Mouse (Mus musculus): ENCODE data around the gene Chrng. TPM values are rescaled to one million over a fixed set of nuclear protein-coding genes. Genes with fewer than 3 reads are reported as not detected.
A peak's percentile ranks its signal among the peaks of the same experiment; 100 is the strongest.

Gene Chrng
- polyA plus RNA-seq, 1 experiment from 2014 or later, result 2.2 TPM

- H3K36me3 ChIP-seq (replicated peaks; ENCODE audit: control insufficient read depth, insufficient read depth, low read depth, low read length), result no peaks in the 10 kb centered on the region
- H3K4me2 ChIP-seq (ENCODE audit: low read depth, low read length), result no peak overlapping the region
- no peak overlapping the region for H3K9ac ChIP-seq (replicated peaks; ENCODE audit: low read length)
- no peak for DNase-seq (ENCODE audit: low spot score)
- ATAC-seq (replicated peaks; ENCODE audit: insufficient number of reproducible peaks, low FRiP score, low TSS enrichment, low read depth), result no peak
- H3K4me1 ChIP-seq (ENCODE audit: control insufficient read depth, insufficient read depth, low read length), result no peaks in the 10 kb centered on the region
- no peak overlapping the region for H3K4me3 ChIP-seq (ENCODE audit: low read depth, low read length)
- WGBS, result 49% methylated on average over 1 of the region's 1 CpGs
- H3K9me3 ChIP-seq (replicated peaks; ENCODE audit: control insufficient read depth, low read length), result no peaks in the 10 kb centered on the region
- no peak overlapping the region for H3K27ac ChIP-seq (replicated peaks; ENCODE audit: low read depth, low read length)
- H3K27me3 ChIP-seq (ENCODE audit: control insufficient read depth, insufficient read depth, low read length), result no peaks in the 10 kb centered on the region
These were observed 41.0 kb downstream of the Chrng start for GRCm38 (mm10) chr1:87245430-87245829.

GRCm38 (mm10) chr1:87245929-87246815, 41.7 kb downstream of the Chrng start:
- Histone ChIP-seq H3K4me2 (ENCODE audit: low read depth, low read length) (no peak overlapping the region; the same call in 1 of the 2 replicates), H3K4me3 (ENCODE audit: low read depth, low read length) (no peak overlapping the region)
- 25% methylated on average over 22 of the region's 22 CpGs for WGBS

GRCm38 (mm10) chr1:87252040-87252609, 47.7 kb downstream of the Chrng start:
- Histone ChIP-seq H3K9me3 (replicated peaks; ENCODE audit: control insufficient read depth, low read length) (no peaks in the 10 kb centered on the region), H3K9ac (replicated peaks; ENCODE audit: low read length) (no peak overlapping the region), H3K4me1 (ENCODE audit: control insufficient read depth, insufficient read depth, low read length) (no peaks in the 10 kb centered on the region), H3K4me3 (ENCODE audit: low read depth, low read length) (no peak overlapping the region), H3K27me3 (ENCODE audit: control insufficient read depth, insufficient read depth, low read length) (no peaks in the 10 kb centered on the region), H3K4me2 (ENCODE audit: low read depth, low read length) (no peak overlapping the region), H3K36me3 (replicated peaks; ENCODE audit: control insufficient read depth, insufficient read depth, low read depth, low read length) (no peaks in the 10 kb centered on the region), H3K27ac (replicated peaks; ENCODE audit: low read depth, low read length) (no peak overlapping the region)
- ATAC-seq (replicated peaks; ENCODE audit: insufficient number of reproducible peaks, low FRiP score, low TSS enrichment, low read depth) (no peak), DNase-seq (ENCODE audit: low spot score) (peak; percentile 8)
- 55% methylated on average over 5 of the region's 5 CpGs for WGBS

More at GRCm38 (mm10) chr1:87245929-87246815, 41.7 kb downstream of the Chrng start:
- no peak overlapping the region for H3K27ac ChIP-seq (replicated peaks; ENCODE audit: low read depth, low read length)
- ATAC-seq (replicated peaks; ENCODE audit: insufficient number of reproducible peaks, low FRiP score, low TSS enrichment, low read depth), result peak; percentile 90
- no peak overlapping the region for H3K9ac ChIP-seq (replicated peaks; ENCODE audit: low read length)
- H3K27me3 ChIP-seq (ENCODE audit: control insufficient read depth, insufficient read depth, low read length), result no peaks in the 10 kb centered on the region
- no peaks in the 10 kb centered on the region for H3K9me3 ChIP-seq (replicated peaks; ENCODE audit: control insufficient read depth, low read length)
- peak; percentile 86 for DNase-seq (ENCODE audit: low spot score)
- H3K36me3 ChIP-seq (replicated peaks; ENCODE audit: control insufficient read depth, insufficient read depth, low read depth, low read length), result no peaks in the 10 kb centered on the region
- H3K4me1 ChIP-seq (ENCODE audit: control insufficient read depth, insufficient read depth, low read length), result no peaks in the 10 kb centered on the region

- H3K4me2 ChIP-seq (ENCODE audit: low read depth, low read length), result no peak overlapping the region
- no peak for DNase-seq (ENCODE audit: low spot score)
- no peak overlapping the region for H3K27ac ChIP-seq (replicated peaks; ENCODE audit: low read depth, low read length)
- no peak overlapping the region for H3K4me3 ChIP-seq (ENCODE audit: low read depth, low read length)
- no peaks in the 10 kb centered on the region for H3K4me1 ChIP-seq (ENCODE audit: control insufficient read depth, insufficient read depth, low read length)
- 60% methylated on average over 4 of the region's 4 CpGs for WGBS
- peaks cover 9% of the 10 kb centered on the region; the same call in 1 of the 2 replicates for H3K27me3 ChIP-seq (ENCODE audit: control insufficient read depth, insufficient read depth, low read length)
- no peaks in the 10 kb centered on the region for H3K9me3 ChIP-seq (replicated peaks; ENCODE audit: control insufficient read depth, low read length)
- no peak overlapping the region for H3K9ac ChIP-seq (replicated peaks; ENCODE audit: low read length)
- ATAC-seq (replicated peaks; ENCODE audit: insufficient number of reproducible peaks, low FRiP score, low TSS enrichment, low read depth), result no peak
- no peaks in the 10 kb centered on the region for H3K36me3 ChIP-seq (replicated peaks; ENCODE audit: control insufficient read depth, insufficient read depth, low read depth, low read length)
These were observed 50.7 kb downstream of the Chrng start for GRCm38 (mm10) chr1:87255173-87255572.

- 18% methylated on average over 11 of the region's 11 CpGs for WGBS
- ATAC-seq (replicated peaks; ENCODE audit: insufficient number of reproducible peaks, low FRiP score, low TSS enrichment, low read depth) (no peak), DNase-seq (ENCODE audit: low spot score) (no peak)
- Histone ChIP-seq H3K9ac (replicated peaks; ENCODE audit: low read length) (no peak overlapping the region), H3K27me3 (ENCODE audit: control insufficient read depth, insufficient read depth, low read length) (peaks cover 14% of the 10 kb centered on the region), H3K36me3 (replicated peaks; ENCODE audit: control insufficient read depth, insufficient read depth, low read depth, low read length) (no peaks in the 10 kb centered on the region), H3K4me1 (ENCODE audit: control insufficient read depth, insufficient read depth, low read length) (no peaks in the 10 kb centered on the region), H3K4me3 (ENCODE audit: low read depth, low read length) (no peak overlapping the region), H3K4me2 (ENCODE audit: low read depth, low read length) (no peak overlapping the region), H3K9me3 (replicated peaks; ENCODE audit: control insufficient read depth, low read length) (no peaks in the 10 kb centered on the region), H3K27ac (replicated peaks; ENCODE audit: low read depth, low read length) (no peak overlapping the region)
These were observed 53.2 kb downstream of the Chrng start for GRCm38 (mm10) chr1:87257691-87258090.

- H3K4me2 ChIP-seq (ENCODE audit: low read depth, low read length), result no peak overlapping the region
- DNase-seq (ENCODE audit: low spot score) (no peak), ATAC-seq (replicated peaks; ENCODE audit: insufficient number of reproducible peaks, low FRiP score, low TSS enrichment, low read depth) (no peak)
- WGBS, result 12% methylated on average over 14 of the region's 14 CpGs
- no peak overlapping the region for H3K27ac ChIP-seq (replicated peaks; ENCODE audit: low read depth, low read length)
- no peaks in the 10 kb centered on the region for H3K4me1 ChIP-seq (ENCODE audit: control insufficient read depth, insufficient read depth, low read length)
- H3K36me3 ChIP-seq (replicated peaks; ENCODE audit: control insufficient read depth, insufficient read depth, low read depth, low read length), result no peaks in the 10 kb centered on the region
- H3K9ac ChIP-seq (replicated peaks; ENCODE audit: low read length), result no peak overlapping the region
- peaks cover 19% of the 10 kb centered on the region for H3K27me3 ChIP-seq (ENCODE audit: control insufficient read depth, insufficient read depth, low read length)
- no peaks in the 10 kb centered on the region for H3K9me3 ChIP-seq (replicated peaks; ENCODE audit: control insufficient read depth, low read length)
- no peak overlapping the region for H3K4me3 ChIP-seq (ENCODE audit: low read depth, low read length)
These were observed 54.0 kb downstream of the Chrng start for GRCm38 (mm10) chr1:87258484-87258883.

GRCm38 (mm10) chr1:87259316-87259715, 54.9 kb downstream of the Chrng start:
- no peaks in the 10 kb centered on the region for H3K9me3 ChIP-seq (replicated peaks; ENCODE audit: control insufficient read depth, low read length)
- peaks cover 28% of the 10 kb centered on the region for H3K27me3 ChIP-seq (ENCODE audit: control insufficient read depth, insufficient read depth, low read length)

More at GRCm38 (mm10) chr1:87259316-87259715, 54.9 kb downstream of the Chrng start:
- DNase-seq (ENCODE audit: low spot score) (no peak), ATAC-seq (replicated peaks; ENCODE audit: insufficient number of reproducible peaks, low FRiP score, low TSS enrichment, low read depth) (no peak)
- 71% methylated on average over 2 of the region's 2 CpGs for WGBS
- no peak overlapping the region for H3K4me3 ChIP-seq (ENCODE audit: low read depth, low read length)
- H3K4me1 ChIP-seq (ENCODE audit: control insufficient read depth, insufficient read depth, low read length), result peaks cover under 1% of the 10 kb centered on the region; the same call in 1 of the 2 replicates
- no peak overlapping the region for H3K4me2 ChIP-seq (ENCODE audit: low read depth, low read length)
- H3K9ac ChIP-seq (replicated peaks; ENCODE audit: low read length), result no peak overlapping the region
- no peak overlapping the region for H3K27ac ChIP-seq (replicated peaks; ENCODE audit: low read depth, low read length)
- H3K36me3 ChIP-seq (replicated peaks; ENCODE audit: control insufficient read depth, insufficient read depth, low read depth, low read length), result no peaks in the 10 kb centered on the region

Measured in embryonic facial prominence, embryonic 11.5 days (tissue).